Mouse (Mus musculus) thymus, postnatal 25 days (tissue): ENCODE results near the gene 1700056E22Rik.
A peak's percentile ranks its signal among the peaks of the same experiment; 100 is the strongest.

Source experiments
- DNase-seq: peaks from one replicate; pipeline ENCODE4 v3.0.0; 2022

1700056E22Rik gene

GRCm38 (mm10) chr1:184048675-184049418 lies 14.7 kb upstream of the 1700056E22Rik start:
- no peak for DNase-seq

- no peak for DNase-seq
Measured at GRCm38 (mm10) chr1:184047818-184048217, 13.7 kb upstream of the 1700056E22Rik start.

GRCm38 (mm10) chr1:184046070-184046677 lies 12.1 kb upstream of the 1700056E22Rik start:
- peak; percentile 51 for DNase-seq

GRCm38 (mm10) chr1:184043391-184043790 lies 9.3 kb upstream of the 1700056E22Rik start:
- no peak for DNase-seq

- no peak for DNase-seq
Measured at GRCm38 (mm10) chr1:184042745-184043144, 8.6 kb upstream of the 1700056E22Rik start.

GRCm38 (mm10) chr1:184041778-184042573 lies 7.9 kb upstream of the 1700056E22Rik start:
- no peak for DNase-seq

- no peak for DNase-seq
Measured at GRCm38 (mm10) chr1:184040906-184041305, 6.8 kb upstream of the 1700056E22Rik start.

GRCm38 (mm10) chr1:184040181-184040580 lies 6.1 kb upstream of the 1700056E22Rik start:
- no peak for DNase-seq

- DNase-seq: no peak
Measured at GRCm38 (mm10) chr1:184039301-184039700, 5.2 kb upstream of the 1700056E22Rik start.

GRCm38 (mm10) chr1:184037802-184038201 lies 3.7 kb upstream of the 1700056E22Rik start:
- no peak for DNase-seq

GRCm38 (mm10) chr1:184035346-184035903 lies 1.3 kb upstream of the 1700056E22Rik start:
- DNase-seq: no peak

- DNase-seq: peak; percentile 67
Measured at GRCm38 (mm10) chr1:184034741-184035181, 660 bp upstream of the 1700056E22Rik start.

GRCm38 (mm10) chr1:184033390-184034010 lies 601 bp downstream of the 1700056E22Rik start:
- DNase-seq: peak; percentile 85

GRCm38 (mm10) chr1:184032682-184033389 lies 1.3 kb downstream of the 1700056E22Rik start:
- DNase-seq: no peak

GRCm38 (mm10) chr1:184030070-184030802 lies 3.9 kb downstream of the 1700056E22Rik start:
- no peak for DNase-seq

- no peak for DNase-seq
Measured at GRCm38 (mm10) chr1:184027039-184027438, 7.1 kb downstream of the 1700056E22Rik start.

GRCm38 (mm10) chr1:184025079-184025478 lies 9.0 kb downstream of the 1700056E22Rik start:
- DNase-seq: no peak

GRCm38 (mm10) chr1:184024631-184025030 lies 9.5 kb downstream of the 1700056E22Rik start:
- DNase-seq: peak; percentile 52

GRCm38 (mm10) chr1:184023971-184024370 lies 10.1 kb downstream of the 1700056E22Rik start:
- DNase-seq: no peak

- DNase-seq: no peak
Measured at GRCm38 (mm10) chr1:184019722-184020107, 14.4 kb downstream of the 1700056E22Rik start.

GRCm38 (mm10) chr1:184019042-184019721 lies 14.9 kb downstream of the 1700056E22Rik start:
- DNase-seq: no peak
